Mouse (Mus musculus) bone marrow macrophage, adult 2 months (primary cell): ENCODE results near the gene Mink1.

Source experiments
- CTCF ChIP-seq: IDR thresholded peaks from 2 replicates; pipeline ENCODE4 v1.5.1; 2012; ENCODE audit warnings: low read depth, mild to moderate bottlenecking, low read length, moderate library complexity
- POLR2A ChIP-seq: IDR thresholded peaks from 2 replicates; pipeline ENCODE4 v1.6.1; 2012; ENCODE audit warnings: mild to moderate bottlenecking, low read depth, low read length, borderline replicate concordance

DNA sequence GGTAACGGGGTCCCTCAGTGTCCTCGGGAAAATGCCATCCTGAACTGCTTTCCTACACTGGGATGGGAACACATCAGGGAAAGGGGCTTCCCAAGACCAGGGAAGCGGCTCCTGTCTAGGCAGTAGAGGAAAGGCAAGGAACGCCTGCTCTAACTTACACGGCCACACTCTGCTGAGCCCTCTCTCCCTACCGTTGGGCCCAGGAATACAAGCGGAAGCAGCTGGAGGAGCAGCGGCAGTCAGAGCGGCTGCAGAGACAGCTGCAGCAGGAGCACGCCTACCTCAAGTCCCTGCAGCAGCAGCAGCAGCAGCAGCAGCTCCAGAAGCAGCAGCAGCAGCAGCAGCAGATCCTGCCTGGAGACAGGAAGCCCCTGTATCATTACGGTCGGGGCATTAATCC lies 44.0 kb downstream of the Mink1 start:
- TF ChIP-seq POLR2A (no peak), CTCF (no peak)
